Mouse (Mus musculus) heart, adult 11 months (tissue): Measurements from ENCODE around the gene Hdc.
"Not testable (repeated sequence)": the region's sequence is repeated elsewhere in the genome, so short reads cannot be mapped to it uniquely, and the experiment has no call there.

ENCODE experiments used
- DNase-seq: peaks from one replicate; pipeline ENCODE4 v3.0.0; 2022

The Hdc gene

GRCm38 (mm10) chr2:126619249-126619704 is at the start of gene Hdc:
Hdc (minus strand) TSS chr2:126619299.
- no peak for DNase-seq

GRCm38 (mm10) chr2:126668621-126669252 is 49.6 kb upstream of the Hdc start:
- no peak for DNase-seq

GRCm38 (mm10) chr2:126665984-126666383 is 46.9 kb upstream of the Hdc start:
- DNase-seq, result peak; percentile 35

GRCm38 (mm10) chr2:126663481-126663880 is 44.4 kb upstream of the Hdc start:
- peak; percentile 28 for DNase-seq

GRCm38 (mm10) chr2:126652929-126653328 is 33.8 kb upstream of the Hdc start:
- DNase-seq, result no peak

- DNase-seq, result peak; percentile 16
These were observed 28.7 kb upstream of the Hdc start for GRCm38 (mm10) chr2:126647762-126648161.

- peak; percentile 76 for DNase-seq
These were observed 27.4 kb upstream of the Hdc start for GRCm38 (mm10) chr2:126646461-126646860.

GRCm38 (mm10) chr2:126644768-126645167 is 25.7 kb upstream of the Hdc start:
- DNase-seq, result peak; percentile 45

GRCm38 (mm10) chr2:126640298-126640697 is 21.2 kb upstream of the Hdc start:
- peak; percentile 39 for DNase-seq

- peak; percentile 92 for DNase-seq
These were observed 17.1 kb upstream of the Hdc start for GRCm38 (mm10) chr2:126635939-126636823.

GRCm38 (mm10) chr2:126633165-126633564 is 14.1 kb upstream of the Hdc start:
- DNase-seq, result no peak

GRCm38 (mm10) chr2:126628455-126628995 is 9.4 kb upstream of the Hdc start:
- DNase-seq, result no peak

GRCm38 (mm10) chr2:126623138-126623537 is 4.0 kb upstream of the Hdc start:
- no peak for DNase-seq

- no peak for DNase-seq
These were observed 3.4 kb upstream of the Hdc start for GRCm38 (mm10) chr2:126622455-126622854.

GRCm38 (mm10) chr2:126618470-126619179 is 474 bp downstream of the Hdc start:
- DNase-seq, result no peak

- DNase-seq, result no peak
These were observed 3.7 kb downstream of the Hdc start for GRCm38 (mm10) chr2:126615355-126615754.

- not testable (repeated sequence) for DNase-seq
These were observed 9.5 kb downstream of the Hdc start for GRCm38 (mm10) chr2:126609600-126609999.

GRCm38 (mm10) chr2:126607553-126608203 is 11.4 kb downstream of the Hdc start:
- peak; percentile 96 for DNase-seq

- DNase-seq, result no peak
These were observed 12.4 kb downstream of the Hdc start for GRCm38 (mm10) chr2:126606688-126607062.

GRCm38 (mm10) chr2:126606061-126606687 is 12.9 kb downstream of the Hdc start:
- peak; percentile 93 for DNase-seq

- DNase-seq, result no peak
These were observed 17.0 kb downstream of the Hdc start for GRCm38 (mm10) chr2:126601918-126602600.
